Mouse (Mus musculus): Measurements from ENCODE around the gene Zfp580. TPM values are rescaled to one million over a fixed set of nuclear protein-coding genes. Genes with fewer than 3 reads are reported as not detected.

Gene Zfp580
- polyA plus RNA-seq, 1 experiment from 2014 or later = 16.9 TPM

- H3K9ac ChIP-seq (ENCODE audit: low read depth, low read length) = no peak overlapping the region
These were observed 8.1 kb downstream of the Zfp580 start for GRCm38 (mm10) chr7:5059421-5059820.

GRCm38 (mm10) chr7:5060239-5060731 lies 8.9 kb downstream of the Zfp580 start:
- H3K4me1 ChIP-seq (replicated peaks; ENCODE audit: control insufficient read depth, insufficient read depth, low read length) = no peaks in the 10 kb centered on the region
- TF ChIP-seq CTCF (IDR thresholded peaks at IDR 0.05; ENCODE audit: low read depth) = peak; percentile 86
- H3K9me3 ChIP-seq (ENCODE audit: control insufficient read depth) = no peaks in the 10 kb centered on the region
- no peaks in the 10 kb centered on the region for H3K36me3 ChIP-seq (ENCODE audit: control insufficient read depth, insufficient read depth)
- peak overlapping the region; percentile 71 for H3K4me3 ChIP-seq (ENCODE audit: low read depth, low read length)
- no peak for ATAC-seq
- H3K9ac ChIP-seq (ENCODE audit: low read depth, low read length) = peak overlapping the region; percentile 92
- H3K27me3 ChIP-seq (replicated peaks; ENCODE audit: control insufficient read depth, insufficient read depth, low read length) = peaks cover 27% of the 10 kb centered on the region
- H3K4me2 ChIP-seq (replicated peaks; ENCODE audit: low read depth) = peak overlapping the region; percentile 99
- peak overlapping the region; percentile 99 for H3K27ac ChIP-seq (ENCODE audit: low read depth, low read length)
- 2% methylated on average over 27 of the region's 27 CpGs for WGBS

More at GRCm38 (mm10) chr7:5059421-5059820, 8.1 kb downstream of the Zfp580 start:
- WGBS = 95% methylated on average over 12 of the region's 12 CpGs
- Histone ChIP-seq H3K27me3 (replicated peaks; ENCODE audit: control insufficient read depth, insufficient read depth, low read length) (peaks cover 35% of the 10 kb centered on the region), H3K4me3 (ENCODE audit: low read depth, low read length) (no peak overlapping the region), H3K4me1 (replicated peaks; ENCODE audit: control insufficient read depth, insufficient read depth, low read length) (no peaks in the 10 kb centered on the region), H3K27ac (ENCODE audit: low read depth, low read length) (no peak overlapping the region), H3K4me2 (replicated peaks; ENCODE audit: low read depth) (no peak overlapping the region), H3K36me3 (ENCODE audit: control insufficient read depth, insufficient read depth) (no peaks in the 10 kb centered on the region), H3K9me3 (ENCODE audit: control insufficient read depth) (no peaks in the 10 kb centered on the region)
- no peak for ATAC-seq
- no peak for TF ChIP-seq CTCF (IDR thresholded peaks at IDR 0.05; ENCODE audit: low read depth)

GRCm38 (mm10) chr7:5060944-5061773 lies 9.8 kb downstream of the Zfp580 start:
- Histone ChIP-seq H3K36me3 (ENCODE audit: control insufficient read depth, insufficient read depth) (no peaks in the 10 kb centered on the region; the same call in 1 of the 2 replicates), H3K4me3 (ENCODE audit: low read depth, low read length) (peak overlapping the region; percentile 71), H3K4me2 (replicated peaks; ENCODE audit: low read depth) (peak overlapping the region; percentile 99), H3K4me1 (replicated peaks; ENCODE audit: control insufficient read depth, insufficient read depth, low read length) (peaks cover 6% of the 10 kb centered on the region; the same call in 1 of the 2 replicates), H3K27me3 (replicated peaks; ENCODE audit: control insufficient read depth, insufficient read depth, low read length) (peaks cover 18% of the 10 kb centered on the region), H3K27ac (ENCODE audit: low read depth, low read length) (peak overlapping the region; percentile 99), H3K9me3 (ENCODE audit: control insufficient read depth) (no peaks in the 10 kb centered on the region), H3K9ac (ENCODE audit: low read depth, low read length) (peak overlapping the region; percentile 92)
- TF ChIP-seq CTCF (IDR thresholded peaks at IDR 0.05; ENCODE audit: low read depth) = peak; percentile 85
- peak; percentile 90 for ATAC-seq
- 0% methylated on average over 60 of the region's 60 CpGs for WGBS

- WGBS = under 1% methylated on average over 49 of the region's 65 CpGs
- no peak for TF ChIP-seq CTCF (IDR thresholded peaks at IDR 0.05; ENCODE audit: low read depth)
These were observed 10.5 kb downstream of the Zfp580 start, which contains the start of gene U2af2 for GRCm38 (mm10) chr7:5061774-5062359. Gene U2af2 (plus strand): TSS chr7:5062143.

GRCm38 (mm10) chr7:5062360-5063001 lies 11.1 kb downstream of the Zfp580 start:
- H3K9me3 ChIP-seq (ENCODE audit: control insufficient read depth) = no peaks in the 10 kb centered on the region
- peak overlapping the region; percentile 99 for H3K27ac ChIP-seq (ENCODE audit: low read depth, low read length)
- H3K4me3 ChIP-seq (ENCODE audit: low read depth, low read length) = peak overlapping the region; percentile 71
- no peak for TF ChIP-seq CTCF (IDR thresholded peaks at IDR 0.05; ENCODE audit: low read depth)
- ATAC-seq = peak; percentile 65
- H3K9ac ChIP-seq (ENCODE audit: low read depth, low read length) = peak overlapping the region; percentile 92
- peaks cover 8% of the 10 kb centered on the region; the same call in 1 of the 2 replicates for H3K4me1 ChIP-seq (replicated peaks; ENCODE audit: control insufficient read depth, insufficient read depth, low read length)
- WGBS = under 1% methylated on average over 50 of the region's 51 CpGs
- H3K36me3 ChIP-seq (ENCODE audit: control insufficient read depth, insufficient read depth) = peaks cover 13% of the 10 kb centered on the region
- peak overlapping the region; percentile 99 for H3K4me2 ChIP-seq (replicated peaks; ENCODE audit: low read depth)
- peaks cover 5% of the 10 kb centered on the region for H3K27me3 ChIP-seq (replicated peaks; ENCODE audit: control insufficient read depth, insufficient read depth, low read length)

More at GRCm38 (mm10) chr7:5061774-5062359, 10.5 kb downstream of the Zfp580 start, which contains the start of gene U2af2:
- Histone ChIP-seq H3K4me2 (replicated peaks; ENCODE audit: low read depth) (peak within 1 kb of the TSS; percentile 99), H3K4me3 (ENCODE audit: low read depth, low read length) (peak within 1 kb of the TSS; percentile 71), H3K4me1 (replicated peaks; ENCODE audit: control insufficient read depth, insufficient read depth, low read length) (peaks cover 8% of the 10 kb centered on the region; the same call in 1 of the 2 replicates), H3K9me3 (ENCODE audit: control insufficient read depth) (no peaks in the 10 kb centered on the region), H3K9ac (ENCODE audit: low read depth, low read length) (peak within 1 kb of the TSS; percentile 92), H3K36me3 (ENCODE audit: control insufficient read depth, insufficient read depth) (peaks cover 7% of the 10 kb centered on the region), H3K27me3 (replicated peaks; ENCODE audit: control insufficient read depth, insufficient read depth, low read length) (peaks cover 11% of the 10 kb centered on the region), H3K27ac (ENCODE audit: low read depth, low read length) (peak within 1 kb of the TSS; percentile 99)
- peak; percentile 85 for ATAC-seq
